ENCODE assay signal across 25 mouse cellular contexts in the genomic region with DNA sequence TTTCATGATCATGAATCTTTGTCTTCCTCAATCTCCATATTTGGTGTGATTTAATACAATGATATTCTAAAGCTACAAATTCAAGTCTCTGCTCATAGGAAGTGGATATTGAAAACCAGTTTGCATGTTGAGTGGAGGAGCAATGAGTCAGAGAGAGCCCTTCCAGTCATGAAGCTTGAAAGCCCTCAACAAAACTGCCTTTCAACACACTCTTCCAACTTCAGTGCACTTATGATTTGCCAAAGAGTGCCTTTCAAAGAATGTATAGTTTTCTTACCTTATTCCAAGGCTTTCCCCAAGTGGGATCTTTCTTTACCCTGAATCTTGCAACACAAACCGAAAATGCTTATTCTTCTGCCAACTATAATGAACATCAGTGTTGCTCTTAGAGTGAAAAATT.
DNase-seq lines count a peak whose midpoint lies in the region; ATAC-seq lines count a peak whose summit lies in the region.
"Had no signal": no experiment of that assay in that cellular context is flagged by ENCODE, and none has a peak within 500 bp of the region (broad histone marks: within the 10 kb centered on the region; RNA-seq: fewer than 3 reads in every experiment).

No protein-coding gene starts in this region.

- H3K9me3 ChIP-seq in embryonic facial prominence, embryonic 10.5 days = no peaks in the 10 kb centered on the region
- no peaks in the 10 kb centered on the region for H3K9me3 ChIP-seq in embryonic facial prominence, embryonic 14.5 days (ENCODE audit: control insufficient read depth, low read length)
- no peaks in the 10 kb centered on the region for H3K9me3 ChIP-seq in limb, embryonic 13.5 days
- H3K9me3 ChIP-seq: embryonic facial prominence, embryonic 15.5 days; forebrain, embryonic 12.5 days; forebrain, embryonic 15.5 days; heart, embryonic 10.5 days; heart, embryonic 13.5 days had no signal

- DNase-seq in NIH3T3 (ENCODE audit: low read depth) = peak; percentile 17
- no peak for DNase-seq in embryonic facial prominence, embryonic 10.5 days (ENCODE audit: low spot score)
- peak; percentile 63 for DNase-seq in embryonic facial prominence, embryonic 14.5 days (ENCODE audit: low spot score)
- no peak for DNase-seq in gastrocnemius, postnatal 25 days
- DNase-seq in layer of hippocampus, postnatal 36 days = no peak
- DNase-seq: adrenal gland, adult 8-10 months; adrenal gland, postnatal 25 days; cerebellum, adult 11-12 months; cerebellum, adult 9-10 months; cerebellum, postnatal 14 days; gastrocnemius, postnatal 36 days; heart, adult 2 months; heart, postnatal 14 days; heart, postnatal 4 days had no signal

- 74% methylated on average over 1 of the region's 1 CpGs for WGBS in embryonic facial prominence, embryonic 10.5 days
- whole genome bisulfite sequencing in embryonic facial prominence, embryonic 14.5 days = 61% methylated on average over 1 of the region's 1 CpGs
- 87% methylated on average over 1 of the region's 1 CpGs for WGBS in limb, embryonic 13.5 days

- H3K36me3 ChIP-seq in embryonic facial prominence, embryonic 10.5 days (replicated peaks) = no peaks in the 10 kb centered on the region
- H3K36me3 ChIP-seq in embryonic facial prominence, embryonic 14.5 days (ENCODE audit: control insufficient read depth, insufficient read depth, low read length) = no peaks in the 10 kb centered on the region
- no peaks in the 10 kb centered on the region for H3K36me3 ChIP-seq in limb, embryonic 13.5 days
- H3K36me3 ChIP-seq: embryonic facial prominence, embryonic 15.5 days; forebrain, embryonic 12.5 days; forebrain, embryonic 15.5 days; heart, embryonic 10.5 days; heart, embryonic 13.5 days had no signal

- peaks cover 25% of the 10 kb centered on the region for H3K4me1 ChIP-seq in embryonic facial prominence, embryonic 10.5 days
- peaks cover 12% of the 10 kb centered on the region for H3K4me1 ChIP-seq in embryonic facial prominence, embryonic 14.5 days (ENCODE audit: control insufficient read depth, insufficient read depth, low read length)
- H3K4me1 ChIP-seq in limb, embryonic 13.5 days = peaks cover 17% of the 10 kb centered on the region
- H3K4me1 ChIP-seq: heart, embryonic 10.5 days; heart, embryonic 13.5 days had no signal

- H3K27ac ChIP-seq in embryonic facial prominence, embryonic 10.5 days (replicated peaks) = peak overlapping the region; percentile 51
- H3K27ac ChIP-seq in embryonic facial prominence, embryonic 14.5 days (replicated peaks; ENCODE audit: low read depth, low read length) = peak overlapping the region; percentile 56
- H3K27ac ChIP-seq in limb, embryonic 13.5 days = peak overlapping the region; percentile 65; the same call in 1 of the 2 replicates
- H3K27ac ChIP-seq: embryonic facial prominence, embryonic 15.5 days; forebrain, embryonic 12.5 days; forebrain, embryonic 15.5 days; heart, adult 2 months; heart, embryonic 10.5 days; heart, embryonic 13.5 days; hindbrain, embryonic 14.5 days; hindbrain, postnatal 0 days had no signal

- H3K9ac ChIP-seq in embryonic facial prominence, embryonic 14.5 days (ENCODE audit: low read depth, low read length) = no peak overlapping the region
- H3K9ac ChIP-seq in limb, embryonic 13.5 days = no peak overlapping the region
- H3K9ac ChIP-seq: embryonic facial prominence, embryonic 15.5 days; forebrain, embryonic 12.5 days; forebrain, embryonic 15.5 days; heart, embryonic 13.5 days; hindbrain, embryonic 14.5 days had no signal

- no peak overlapping the region for H3K4me2 ChIP-seq in embryonic facial prominence, embryonic 14.5 days (ENCODE audit: low read depth, low read length)
- H3K4me2 ChIP-seq in limb, embryonic 13.5 days (replicated peaks) = no peak overlapping the region
- H3K4me2 ChIP-seq: embryonic facial prominence, embryonic 15.5 days; forebrain, embryonic 12.5 days; forebrain, embryonic 15.5 days; heart, embryonic 13.5 days; hindbrain, embryonic 14.5 days had no signal

- ATAC-seq in embryonic facial prominence, embryonic 14.5 days (ENCODE audit: low read depth) = no peak
- no peak for ATAC-seq in limb, embryonic 13.5 days (ENCODE audit: low FRiP score, low read depth)
- ATAC-seq: activated CD4-positive, CD25-positive, alpha-beta regulatory T cell, adult 4 months; CD4-positive, CD25-positive, alpha-beta regulatory T cell, adult 4 months; forebrain, embryonic 15.5 days; hindbrain, postnatal 0 days; inflammation-experienced regulatory T-cells, adult 6 months had no signal

- H3K27me3 ChIP-seq in embryonic facial prominence, embryonic 10.5 days (replicated peaks; ENCODE audit: low read depth, poor library complexity, severe bottlenecking) = no peaks in the 10 kb centered on the region
- H3K27me3 ChIP-seq in embryonic facial prominence, embryonic 14.5 days (replicated peaks; ENCODE audit: control insufficient read depth, insufficient read depth, low read length) = no peaks in the 10 kb centered on the region
- no peaks in the 10 kb centered on the region for H3K27me3 ChIP-seq in limb, embryonic 13.5 days
- H3K27me3 ChIP-seq: embryonic facial prominence, embryonic 15.5 days; forebrain, embryonic 12.5 days; forebrain, embryonic 15.5 days; heart, embryonic 13.5 days had no signal

- H3K4me3 ChIP-seq in embryonic facial prominence, embryonic 10.5 days = no peak overlapping the region
- H3K4me3 ChIP-seq in embryonic facial prominence, embryonic 14.5 days (ENCODE audit: low read depth, low read length) = no peak overlapping the region
- H3K4me3 ChIP-seq in limb, embryonic 13.5 days = no peak overlapping the region
- H3K4me3 ChIP-seq: embryonic facial prominence, embryonic 15.5 days; forebrain, embryonic 12.5 days; forebrain, embryonic 15.5 days; heart, adult 2 months; heart, embryonic 10.5 days; heart, embryonic 13.5 days had no signal

Comparison
In these comparisons a context has a peak if more than half of its experiments do, and no peak if none do; other contexts are left out.
1. DNase-seq: peak in NIH3T3 (single experiment) and embryonic facial prominence, embryonic 14.5 days (single experiment); none in embryonic facial prominence, embryonic 10.5 days (single experiment), gastrocnemius, postnatal 25 days (single experiment) and layer of hippocampus, postnatal 36 days (0 of 2).
2. Peak in every context shown above with its lines, with median percentiles within 50 percentile points of each other: H3K27ac ChIP-seq.